Mouse (Mus musculus): ENCODE data around the gene Cidec.

Gene Cidec

DNA sequence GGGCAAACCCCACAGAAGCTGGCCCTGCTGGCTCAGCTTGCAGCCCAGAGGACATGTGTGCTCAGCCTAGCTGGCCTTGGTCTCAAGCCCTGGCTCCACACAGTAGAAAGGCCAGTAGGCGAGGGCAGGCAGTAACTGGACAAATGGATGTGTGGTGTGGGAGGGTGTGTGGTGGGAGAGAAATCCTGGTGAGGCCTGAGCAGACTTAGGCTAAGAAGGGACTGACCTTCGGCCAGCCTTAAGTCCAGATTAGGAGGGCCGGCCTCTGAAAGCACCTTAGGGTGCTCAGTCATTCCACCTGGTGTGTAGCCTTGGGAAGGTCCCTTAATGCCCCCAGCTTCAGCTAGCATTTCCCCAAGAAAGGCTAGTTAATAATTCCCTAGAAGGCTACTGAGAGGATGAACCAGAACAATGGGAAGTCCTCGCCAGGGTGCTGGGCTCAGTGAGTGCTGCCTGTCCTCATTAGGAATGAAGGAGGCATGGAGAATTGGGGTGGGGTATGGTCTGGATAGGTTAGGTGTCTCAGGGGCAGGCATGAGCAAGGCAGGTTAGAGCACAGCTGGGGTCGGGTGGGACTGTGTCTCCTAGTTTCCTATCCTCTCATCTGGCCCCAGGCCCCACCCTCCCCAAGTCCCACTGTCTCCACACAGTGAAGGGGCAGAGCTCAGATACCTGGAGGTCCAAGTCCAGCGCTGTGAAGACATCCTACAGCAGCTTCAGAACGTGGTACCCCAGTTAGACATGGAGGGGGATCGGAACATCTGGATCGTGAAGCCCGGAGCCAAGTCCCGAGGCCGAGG is 30.7 kb downstream of the Cidec start:
- no peak for DNase-seq

DNA sequence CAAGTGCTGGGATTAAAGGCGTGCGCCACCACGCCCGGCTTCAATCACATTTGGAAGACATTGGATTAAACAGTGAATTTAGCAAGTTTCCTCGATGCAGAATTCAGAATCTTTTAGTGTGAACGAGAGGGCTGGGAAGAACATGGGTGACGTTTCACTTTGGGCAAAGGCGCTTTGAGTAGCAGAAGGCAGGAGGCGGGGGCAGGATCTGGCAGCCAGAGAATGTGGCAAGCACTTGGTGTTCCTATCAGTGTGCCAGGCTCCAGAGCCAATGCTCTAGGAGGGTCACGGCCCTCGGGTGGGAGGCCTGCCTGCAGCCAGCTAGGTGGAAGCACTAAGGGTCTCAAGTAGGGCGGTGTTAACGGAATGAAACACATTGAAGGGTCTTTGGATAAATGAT is 33.5 kb downstream of the Cidec start:
- no peak for DNase-seq

DNA sequence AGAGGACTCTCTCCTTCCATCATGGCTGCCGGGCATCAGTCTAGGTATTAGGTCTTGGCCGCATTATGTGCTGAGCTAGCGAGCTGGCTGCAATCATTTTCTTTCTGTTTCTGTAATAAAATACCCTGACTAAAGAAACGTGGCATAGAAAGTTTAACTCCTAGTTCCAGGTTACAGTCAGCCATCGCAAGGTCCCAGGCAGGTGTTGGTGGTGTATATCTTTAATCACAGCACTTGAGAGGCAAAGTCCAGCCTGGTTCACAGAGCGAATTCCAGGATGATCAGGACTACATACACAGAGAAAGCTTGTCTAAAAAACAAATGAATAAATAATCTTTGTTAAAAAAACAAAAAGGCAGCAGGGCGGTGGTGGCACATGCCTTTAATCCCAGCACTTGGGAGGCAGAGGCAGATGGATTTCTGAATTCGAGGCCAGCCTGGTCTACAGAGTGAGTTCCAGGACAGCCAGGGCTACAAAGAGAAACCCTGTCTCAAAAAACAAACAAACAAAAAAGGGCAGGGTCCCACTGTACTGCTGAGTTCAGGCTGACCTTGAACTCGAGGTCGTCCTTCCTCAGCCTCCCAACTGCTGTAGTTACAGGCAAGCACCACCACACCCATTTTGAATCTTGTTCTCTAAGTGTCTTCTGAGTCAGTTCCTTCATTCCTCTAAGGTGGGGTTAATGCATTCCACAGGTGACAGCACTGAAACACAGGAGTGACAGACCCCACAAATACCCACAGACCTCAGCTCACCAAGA is 39.1 kb downstream of the Cidec start:
- no peak for DNase-seq

DNA sequence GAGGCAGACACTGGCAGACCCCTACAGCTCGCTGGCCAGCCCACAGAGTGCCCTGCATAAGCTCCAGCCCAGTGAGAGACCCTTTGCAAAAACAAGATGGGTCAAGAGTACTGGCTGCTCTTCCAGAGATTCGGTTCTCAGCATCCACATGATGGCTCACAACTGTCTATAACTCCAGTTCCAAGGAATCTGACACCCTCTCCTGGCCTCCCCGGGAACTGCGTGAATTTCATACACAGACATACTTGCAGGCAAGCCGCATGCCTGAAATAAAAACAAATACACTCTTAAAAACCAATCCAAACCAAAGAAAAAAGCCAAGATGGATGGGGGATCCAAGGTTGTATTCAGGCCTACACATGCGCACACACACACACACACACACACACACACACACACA is 40.1 kb downstream of the Cidec start:
- no peak for DNase-seq

DNA sequence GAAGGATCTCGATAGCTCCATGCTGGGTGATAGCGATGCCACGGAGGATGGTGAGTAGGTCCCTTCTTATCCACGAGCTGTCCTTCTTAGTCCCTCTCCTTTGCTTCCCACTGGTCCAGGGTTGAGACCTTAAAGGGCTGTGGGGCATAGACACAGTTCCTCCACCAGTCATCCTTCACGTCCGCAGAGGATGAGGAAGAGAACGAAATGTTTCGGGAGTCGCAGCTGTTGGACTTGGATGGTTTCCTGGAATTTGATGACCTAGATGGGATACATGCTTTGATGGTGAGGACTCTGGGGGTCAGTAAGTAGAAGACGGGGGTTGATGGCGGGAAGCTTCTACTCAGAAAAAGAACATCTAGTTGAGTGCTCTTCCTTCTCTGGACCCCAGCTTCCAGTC is 40.7 kb downstream of the Cidec start:
- DNase-seq, result no peak

DNA sequence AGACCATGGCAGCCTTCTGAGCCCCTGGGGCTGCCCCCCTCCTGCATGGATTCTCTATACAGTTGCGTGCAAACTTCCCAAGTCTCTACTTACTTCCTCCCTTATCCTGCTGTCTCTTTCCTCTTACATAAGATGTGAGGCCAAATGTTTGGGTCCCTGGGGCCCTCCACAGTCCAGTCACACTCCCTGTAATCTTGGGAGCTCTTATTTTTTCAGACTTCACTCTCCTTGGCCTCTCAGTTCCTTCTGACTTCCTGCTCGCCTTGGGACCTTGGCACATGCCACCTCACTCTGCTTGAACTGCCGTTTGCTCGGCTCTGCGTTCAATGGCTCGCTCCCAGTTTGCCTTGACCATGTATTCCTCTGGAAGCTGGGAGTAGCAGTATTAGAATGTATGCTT is 41.6 kb downstream of the Cidec start:
- no peak for DNase-seq

DNA sequence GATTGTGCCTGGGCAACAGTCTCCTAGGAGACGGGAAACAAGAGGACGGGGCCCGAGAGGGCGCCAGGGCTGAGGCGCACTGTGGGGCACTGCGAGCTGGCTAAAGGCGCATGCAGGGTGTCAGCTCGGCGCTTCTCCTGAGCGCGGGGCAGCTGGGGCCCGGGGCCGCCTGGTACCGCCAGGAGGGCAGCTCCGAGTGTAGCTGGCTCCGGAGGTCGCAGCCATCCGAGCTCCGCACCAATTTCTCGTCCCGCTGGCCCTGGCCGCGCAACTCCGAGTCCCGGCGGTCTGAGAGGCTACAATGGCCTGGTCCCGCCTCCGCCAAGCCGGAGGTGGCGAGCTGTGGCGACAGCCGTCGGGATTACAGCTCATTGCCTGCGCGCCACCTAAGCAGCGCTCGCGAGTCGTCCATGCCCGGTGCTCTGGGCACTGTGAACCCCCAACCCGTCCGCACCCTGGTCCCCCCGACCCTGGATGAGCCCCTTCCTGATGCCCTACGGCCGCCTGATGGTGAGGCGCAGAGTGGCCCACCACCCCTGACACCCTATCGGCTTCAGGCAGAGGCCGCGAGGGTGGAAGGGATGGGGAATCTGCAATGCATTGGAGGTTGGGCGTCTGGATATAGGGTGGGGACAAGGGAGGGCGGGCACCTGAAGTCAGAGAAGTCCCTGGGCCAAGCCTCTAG is 43.0 kb downstream of the Cidec start:
- DNase-seq, result peak; percentile 46

DNA sequence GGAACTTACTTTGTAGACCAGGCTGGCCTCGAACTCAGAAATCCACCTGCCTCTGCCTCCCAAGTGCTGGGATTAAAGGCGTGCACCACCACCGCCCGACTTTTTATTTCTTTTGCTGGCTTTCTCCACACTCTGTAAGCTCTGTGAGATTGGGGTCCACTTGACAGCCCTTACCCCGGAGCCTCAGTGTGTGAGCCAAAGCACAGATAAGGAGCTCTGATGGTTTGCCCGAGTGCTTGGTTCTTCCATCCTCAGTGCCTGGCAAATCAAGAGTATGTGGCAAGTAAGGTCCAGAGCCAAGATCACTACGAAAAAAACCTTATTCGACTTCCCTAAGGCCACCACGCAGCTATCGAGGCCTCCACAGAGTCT is 43.6 kb downstream of the Cidec start:
- DNase-seq, result no peak

DNA sequence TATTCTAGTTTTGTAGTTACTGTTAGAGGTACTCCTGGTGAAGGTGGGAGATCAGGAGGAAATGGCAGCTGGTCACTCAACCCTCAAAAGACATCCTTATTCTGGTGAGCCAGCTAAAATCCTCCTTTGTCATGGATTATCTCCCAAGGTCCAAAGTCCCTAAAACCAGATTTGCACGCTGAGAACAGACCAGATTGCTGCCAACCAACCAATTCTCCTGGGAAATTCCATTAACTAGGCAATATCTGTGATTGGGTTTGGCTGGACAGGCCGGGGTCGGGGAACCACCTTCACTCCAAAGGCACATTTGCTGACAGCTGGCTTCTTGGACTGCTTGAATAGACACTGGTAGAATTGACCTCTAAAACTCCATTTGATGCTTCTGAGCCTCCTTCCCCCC is 44.8 kb downstream of the Cidec start:
- no peak for DNase-seq

DNA sequence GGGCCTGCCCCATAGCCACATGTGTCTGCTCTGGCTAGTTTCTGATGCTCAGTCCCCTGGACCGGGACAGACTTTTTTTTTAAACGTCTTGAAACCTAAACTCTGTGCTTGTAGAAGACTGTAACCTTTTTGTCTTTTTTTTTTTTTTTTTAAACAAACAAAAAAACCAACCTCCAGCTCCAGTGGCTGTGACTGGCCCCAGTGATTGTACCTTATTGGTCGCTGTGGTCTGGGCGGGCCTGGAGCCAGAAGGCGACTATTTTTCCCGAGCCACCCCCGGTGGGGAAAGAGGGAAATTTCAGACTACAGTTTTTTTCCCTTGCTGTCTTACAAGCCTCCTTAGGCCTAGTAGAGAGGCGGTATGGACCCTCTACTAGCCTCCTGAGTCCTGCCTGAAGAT is 46.6 kb downstream of the Cidec start, which contains the start of gene Ttll3:
Ttll3 (plus strand) TSS at position 301 of the 400 bp plus-strand sequence.
- DNase-seq, result no peak

DNA sequence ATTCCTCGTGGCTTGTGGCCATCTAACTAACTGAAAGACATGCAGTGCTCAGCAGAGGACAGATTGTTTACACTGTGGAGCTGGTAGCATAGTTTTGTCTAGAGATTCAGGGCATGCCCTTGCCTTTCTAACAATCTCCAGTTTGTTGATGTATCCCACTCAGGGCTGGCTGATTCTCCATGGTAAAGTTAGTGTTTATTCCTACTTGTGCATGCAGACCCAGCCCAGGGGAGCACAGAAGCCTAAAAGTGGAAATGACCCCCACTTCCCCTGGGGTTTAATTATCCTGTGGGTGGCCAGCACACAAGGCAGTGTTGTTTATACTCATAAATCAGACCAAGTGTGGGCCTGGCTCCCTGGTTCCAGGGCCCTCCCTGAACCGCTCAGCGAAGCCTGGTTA is 49.5 kb downstream of the Cidec start:
- no peak for DNase-seq

DNA sequence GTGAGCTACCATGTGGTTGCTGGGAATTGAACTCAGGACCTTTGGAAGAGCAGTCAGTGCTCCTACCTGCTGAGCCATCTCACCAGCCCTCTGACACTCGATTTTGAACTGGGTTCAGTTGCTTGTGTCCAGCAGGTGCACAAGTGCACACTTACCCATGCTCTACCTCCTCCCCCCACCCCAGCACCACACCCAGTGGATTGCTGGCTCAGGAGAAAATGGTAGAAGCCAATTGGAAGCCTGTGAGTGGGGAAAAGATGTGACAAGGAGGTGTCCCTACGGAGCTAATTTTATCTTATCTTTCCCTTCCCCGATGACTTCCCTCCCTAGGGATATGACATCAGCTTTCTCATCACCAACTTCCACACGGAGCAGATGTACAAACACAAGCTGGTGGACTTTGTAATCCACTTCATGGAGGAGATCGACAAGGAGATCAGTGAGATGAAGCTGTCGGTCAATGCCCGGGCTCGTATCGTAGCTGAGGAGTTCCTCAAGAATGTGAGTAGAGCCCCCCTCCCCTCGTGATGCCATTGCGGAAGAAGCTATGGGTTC is 50.3 kb downstream of the Cidec start:
- DNase-seq, result no peak

DNA sequence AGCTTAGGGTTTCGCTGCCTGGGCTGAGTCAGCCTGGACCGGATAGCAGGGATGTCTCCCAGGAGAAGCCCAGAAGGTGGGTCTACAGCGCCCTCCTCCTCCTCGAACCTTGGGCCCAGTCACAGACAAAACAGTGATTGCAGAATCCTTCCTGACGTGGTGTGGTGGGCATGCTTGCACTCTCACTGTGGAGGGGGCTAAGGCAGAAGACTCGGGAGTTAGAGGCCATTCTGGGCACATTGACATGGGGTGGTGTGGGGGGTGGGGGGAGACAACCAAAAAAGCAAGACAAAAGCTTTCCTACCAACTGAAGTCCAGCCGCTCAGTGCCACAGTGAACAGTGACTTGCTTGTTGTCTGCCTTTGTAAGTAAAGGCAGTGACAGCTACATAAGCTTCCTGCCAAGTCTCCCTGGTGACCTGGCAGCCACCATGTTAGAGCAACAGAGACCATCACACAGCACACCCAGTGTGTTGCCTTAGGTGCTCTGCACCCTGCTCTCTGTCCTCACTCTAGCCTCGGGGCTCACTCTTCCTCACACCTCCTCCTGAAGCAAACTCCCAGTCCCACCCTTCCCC is 51.1 kb downstream of the Cidec start:
- no peak for DNase-seq

DNA sequence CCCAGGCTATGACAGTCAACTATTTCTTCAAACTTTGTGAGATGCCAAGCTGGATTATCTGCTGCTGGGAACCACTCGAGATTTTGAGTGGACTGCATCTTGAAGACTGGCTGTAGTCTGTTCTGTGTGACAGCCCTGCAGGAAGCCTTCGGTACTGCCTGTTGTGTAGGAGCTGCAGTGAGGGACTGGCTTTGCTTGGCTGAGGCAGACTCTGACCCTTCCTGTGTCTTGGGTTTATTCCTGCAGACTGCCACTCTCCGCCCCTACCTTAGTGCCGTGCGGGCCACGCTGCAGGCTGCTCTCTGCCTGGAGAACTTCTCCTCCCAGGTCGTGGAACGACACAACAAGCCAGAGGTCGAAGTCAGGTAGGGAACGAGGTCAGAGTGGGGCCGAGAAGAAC is 55.1 kb downstream of the Cidec start:
- DNase-seq, result no peak

DNA sequence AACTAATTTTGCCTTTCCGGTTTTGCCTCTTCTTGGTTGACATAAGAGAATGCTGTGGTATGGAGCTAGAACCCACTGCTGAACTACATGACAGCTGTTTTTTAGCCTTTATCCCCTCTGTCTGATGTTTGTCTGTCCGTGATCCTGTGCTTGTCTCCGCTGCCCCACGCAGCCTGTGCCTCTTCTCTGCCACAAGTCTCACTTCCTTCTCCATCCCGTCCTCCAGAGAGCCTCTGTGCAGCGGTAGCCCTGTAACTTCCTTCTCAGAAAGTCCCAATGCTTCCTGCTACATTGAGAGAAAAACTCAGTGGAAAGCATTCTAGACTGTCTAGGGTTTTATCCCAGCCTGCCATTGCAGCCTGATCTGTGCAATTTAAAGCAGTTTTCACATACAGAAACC is 56.3 kb downstream of the Cidec start:
- DNase-seq, result no peak

DNA sequence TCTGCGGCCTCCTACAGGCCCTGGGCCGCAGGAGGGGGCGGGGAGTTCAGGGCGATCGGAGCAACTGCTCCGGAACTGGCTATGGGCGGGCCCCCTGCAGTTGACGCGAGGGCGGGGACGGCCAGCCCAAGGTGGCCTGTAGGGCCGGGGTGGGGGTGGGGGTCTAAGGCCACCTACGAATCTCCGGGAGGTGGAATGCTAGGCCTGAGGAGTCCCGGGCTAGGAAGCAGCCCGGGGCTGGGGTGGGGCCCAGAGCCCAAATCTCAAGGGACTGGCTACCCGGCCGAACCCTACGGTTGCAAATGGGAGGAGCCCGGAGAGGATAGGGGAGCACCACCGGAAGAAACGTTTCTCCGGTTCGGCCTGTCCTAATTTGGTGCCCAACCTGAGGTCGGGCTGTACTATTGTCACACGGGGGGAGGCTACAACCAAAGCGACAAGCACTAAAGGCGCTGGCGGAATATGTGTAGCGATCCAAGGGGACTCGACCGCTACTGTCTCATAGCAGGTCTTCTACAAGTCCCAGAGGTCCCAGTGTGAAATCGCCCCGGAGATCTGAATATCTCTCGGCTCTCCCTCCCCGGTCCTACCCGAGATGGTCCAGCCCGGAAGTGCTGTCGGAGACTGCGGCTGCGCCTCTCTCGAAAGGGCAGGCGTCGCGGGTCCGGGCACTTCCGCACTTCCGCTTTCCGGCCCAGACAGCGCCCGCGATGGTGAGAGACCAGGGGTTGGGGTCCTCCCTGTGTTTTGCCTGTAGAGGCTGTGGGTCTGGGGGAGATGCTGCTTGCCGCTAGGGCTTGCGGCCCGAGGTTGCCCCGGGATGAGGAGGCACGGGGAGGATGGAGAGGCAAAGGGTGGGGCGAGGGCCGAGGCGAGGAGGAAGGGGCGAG is 57.8 kb downstream of the Cidec start, which contains the start of the genes Tada3 and Arpc4:
Tada3 (minus strand) TSS at position 388 of the 890 bp plus-strand sequence.
Arpc4 (plus strand) TSS at position 620 of the 890 bp plus-strand sequence.
- peak; percentile 92 for DNase-seq

DNA sequence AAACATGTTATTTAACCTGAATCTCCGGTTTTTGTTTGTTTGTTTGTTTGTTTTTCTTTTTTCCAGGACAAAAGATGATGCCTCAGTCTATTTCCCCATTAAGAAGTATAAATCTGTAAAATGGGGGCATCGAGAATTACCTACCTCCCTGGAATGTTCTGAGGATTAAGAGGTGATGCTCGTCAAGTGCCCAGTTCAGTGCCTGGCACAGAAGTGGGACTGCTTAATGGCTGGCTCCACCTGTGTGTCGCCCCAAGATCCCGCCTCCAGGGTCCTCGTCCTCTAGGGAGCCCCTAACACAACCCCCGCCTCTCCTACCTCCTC is 58.4 kb downstream of the Cidec start:
- DNase-seq, result no peak

Data from right cerebral cortex, postnatal 14 days (tissue).